ENCODE assay signal across 8 mouse cellular contexts in genomic region chr2:17742051-17742763, GRCm38 (mm10). TPM values are rescaled to one million over a fixed set of nuclear protein-coding genes. Genes with fewer than 3 reads are reported as not detected.
DNase-seq lines count a peak whose midpoint lies in the region; ATAC-seq and TF ChIP-seq lines count a peak whose summit lies in the region.

No protein-coding gene starts in this region.

- H3K4me1 ChIP-seq in embryonic facial prominence, embryonic 13.5 days: peaks cover 10% of the 10 kb centered on the region
- no peaks in the 10 kb centered on the region for H3K4me1 ChIP-seq in intestine, embryonic 15.5 days (replicated peaks)

- intact Hi-C loops in left cerebral cortex, adult 2 months (cut with DNase I): no loop called here
- intact Hi-C loops in left cerebral cortex, postnatal 14 days (cut with DNase I): no loop called here

- H3K4me3 ChIP-seq in left cerebral cortex, adult 2 months: peak overlapping the region; percentile 45
- H3K4me3 ChIP-seq in embryonic facial prominence, embryonic 13.5 days: peak overlapping the region; percentile 37
- H3K4me3 ChIP-seq in intestine, embryonic 15.5 days (replicated peaks): peak overlapping the region; percentile 21; the same call in 1 of the 2 replicates

- H3K27ac ChIP-seq in left cerebral cortex, adult 2 months: peak overlapping the region; percentile 70
- peak overlapping the region; percentile 48; the same call in 1 of the 2 replicates for H3K27ac ChIP-seq in embryonic facial prominence, embryonic 13.5 days
- no peak overlapping the region for H3K27ac ChIP-seq in intestine, embryonic 15.5 days

- no peak overlapping the region for H3K9ac ChIP-seq in embryonic facial prominence, embryonic 13.5 days
- H3K9ac ChIP-seq in intestine, embryonic 15.5 days: no peak overlapping the region

- H3K36me3 ChIP-seq in embryonic facial prominence, embryonic 13.5 days: no peaks in the 10 kb centered on the region
- H3K36me3 ChIP-seq in intestine, embryonic 15.5 days: no peaks in the 10 kb centered on the region

- H3K27me3 ChIP-seq in embryonic facial prominence, embryonic 13.5 days: peaks cover 10% of the 10 kb centered on the region; the same call in 1 of the 2 replicates
- H3K27me3 ChIP-seq in intestine, embryonic 15.5 days (replicated peaks): no peaks in the 10 kb centered on the region

- peak overlapping the region; percentile 58 for H3K4me2 ChIP-seq in embryonic facial prominence, embryonic 13.5 days
- H3K4me2 ChIP-seq in intestine, embryonic 15.5 days (replicated peaks): peak overlapping the region; percentile 60

- H3K9me3 ChIP-seq in embryonic facial prominence, embryonic 13.5 days: no peaks in the 10 kb centered on the region
- H3K9me3 ChIP-seq in intestine, embryonic 15.5 days: no peaks in the 10 kb centered on the region

- no peak for ATAC-seq in embryonic facial prominence, embryonic 13.5 days (ENCODE audit: insufficient number of reproducible peaks, insufficient read depth, low FRiP score, low TSS enrichment, low read depth)
- ATAC-seq in intestine, embryonic 15.5 days: peak; percentile 63
- peak; percentile 51 for ATAC-seq in megakaryocyte progenitor cell, adult 5-6 weeks (replicated peaks; ENCODE audit: poor library complexity)

- WGBS in embryonic facial prominence, embryonic 13.5 days: 5% methylated on average over 11 of the region's 11 CpGs
- WGBS in intestine, embryonic 15.5 days: 15% methylated on average over 11 of the region's 11 CpGs

- no peak for DNase-seq in left cerebral cortex, adult 2 months (ENCODE audit: extremely low spot score in 1 of 2, low spot score in 2 of 2)
- no peak for DNase-seq in left cerebral cortex, postnatal 14 days (ENCODE audit: low spot score in 2 of 2)
- DNase-seq in ovary, postnatal 10 days (ENCODE audit: low spot score): no peak
- no peak for DNase-seq in testis, postnatal 10 days (ENCODE audit: low spot score)
- no peak for DNase-seq in adrenal gland, postnatal 36 days

- TF ChIP-seq CTCF in left cerebral cortex, adult 2 months (IDR thresholded peaks at IDR 0.05): no peak

RNA-seq across cellular contexts. Expression of gene Nebl, which starts 10.9 kb away (rescaled TPM):
- 10 to 100 TPM; 80.3 to 80.9 TPM for total RNA-seq in left cerebral cortex, adult 2 months (2021)
- total RNA-seq in left cerebral cortex, postnatal 14 days (2021): 10 to 100 TPM; 60.6 to 63.0 TPM
- polyA plus RNA-seq in embryonic facial prominence, embryonic 13.5 days (2015; fragmentation: Nextera tagmentation; extraction: Ambion mirVana): 16.2 and 16.6 TPM in 2 replicates
- polyA plus RNA-seq in intestine, embryonic 15.5 days (2015; fragmentation: Nextera tagmentation; extraction: Ambion mirVana): 0.43 and 1.1 TPM in 2 replicates
- total RNA-seq in megakaryocyte progenitor cell, adult 5-6 weeks (2015): 2.5 and 3.0 TPM in 2 replicates
- total RNA-seq in megakaryocyte progenitor cell, adult 5-6 weeks (2017): 1.7 and 5.0 TPM in 2 replicates
- total RNA-seq in adrenal gland, postnatal 36 days (2021): 1 to 10 TPM; 8.2 to 8.5 TPM

Comparison
In these comparisons a context has a peak if more than half of its experiments do, and no peak if none do; other contexts are left out.
1. RNA of gene Nebl, which starts 10.9 kb away (total RNA-seq): 80.3 to 80.9 TPM in left cerebral cortex, adult 2 months and 60.6 to 63.0 TPM in left cerebral cortex, postnatal 14 days; 8.2 to 8.5 TPM in adrenal gland, postnatal 36 days and 1.7 to 5.0 TPM in megakaryocyte progenitor cell, adult 5-6 weeks; every median in the first group is over 4 times any median in the second.
2. Peak in every context shown above with its lines, with median percentiles within 50 percentile points of each other: H3K4me3 ChIP-seq.